ENCODE assay signal across 12 mouse cellular contexts in the genomic region with DNA sequence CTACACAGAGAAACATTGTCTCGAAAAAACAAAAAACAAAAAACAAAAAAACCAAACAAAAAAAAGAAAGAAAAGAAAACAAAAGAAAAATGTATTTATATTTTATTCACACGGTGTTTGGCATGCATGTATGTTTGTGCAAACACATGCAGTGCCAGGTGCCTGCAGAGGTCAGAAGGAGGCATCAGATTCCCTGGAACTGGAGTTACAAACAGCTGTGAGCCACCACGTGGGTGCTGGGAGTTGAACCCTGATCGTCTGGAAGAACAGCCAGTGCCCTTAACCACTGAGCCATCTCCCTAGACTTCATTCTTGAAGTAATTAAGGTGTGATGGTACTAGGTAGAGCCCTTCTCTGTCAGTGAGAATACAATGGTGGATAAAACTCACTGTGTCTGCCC.
"Had no signal": no experiment of that assay in that cellular context is flagged by ENCODE, and none has a peak within 500 bp of the region (broad histone marks: within the 10 kb centered on the region; RNA-seq: fewer than 3 reads in every experiment).

No protein-coding gene starts in this region.

- H3K4me3 ChIP-seq: kidney, embryonic 15.5 days; left cerebral cortex, adult 2 months; limb, embryonic 15.5 days; liver, embryonic 15.5 days; midbrain, embryonic 10.5 days; neural tube, embryonic 13.5 days had no signal

- ATAC-seq: midbrain, embryonic 16.5 days had no signal

- H3K9me3 ChIP-seq: kidney, embryonic 15.5 days; limb, embryonic 15.5 days; liver, embryonic 15.5 days; midbrain, embryonic 10.5 days; neural tube, embryonic 13.5 days had no signal

- H3K36me3 ChIP-seq: kidney, embryonic 15.5 days; limb, embryonic 15.5 days; liver, embryonic 15.5 days; midbrain, embryonic 10.5 days; neural tube, embryonic 13.5 days had no signal

- H3K27ac ChIP-seq: left cerebral cortex, adult 2 months; limb, embryonic 15.5 days; liver, embryonic 15.5 days; midbrain, embryonic 10.5 days; neural tube, embryonic 13.5 days had no signal

- H3K27me3 ChIP-seq: kidney, embryonic 15.5 days; limb, embryonic 15.5 days; liver, embryonic 15.5 days; neural tube, embryonic 13.5 days had no signal

- H3K4me2 ChIP-seq: kidney, embryonic 15.5 days; limb, embryonic 15.5 days; liver, embryonic 15.5 days; lung, embryonic 14.5 days; neural tube, embryonic 13.5 days had no signal

- H3K9ac ChIP-seq: kidney, embryonic 15.5 days; limb, embryonic 15.5 days; liver, embryonic 15.5 days; lung, embryonic 14.5 days; neural tube, embryonic 13.5 days had no signal

- DNase-seq: lung, embryonic 14.5 days; lung, postnatal 10 days; lung, postnatal 4 days; right cerebral cortex, postnatal 25 days; thymus, postnatal 36 days had no signal
